Mouse (Mus musculus): ENCODE results near the gene Samm50. TPM values are rescaled to one million over a fixed set of nuclear protein-coding genes. Genes with fewer than 3 reads are reported as not detected.

Samm50 gene
- polyA plus RNA-seq, 1 experiment = 120 TPM

- Histone ChIP-seq H3K9me3 (replicated peaks; ENCODE audit: control insufficient read depth, insufficient read depth, low read length, poor library complexity, severe bottlenecking) (no peaks in the 10 kb centered on the region), H3K4me1 (ENCODE audit: control insufficient read depth, insufficient read depth, low read length) (peaks cover 2% of the 10 kb centered on the region), H3K36me3 (ENCODE audit: control insufficient read depth, insufficient read depth, low read length, poor library complexity, severe bottlenecking) (peaks cover 16% of the 10 kb centered on the region), H3K4me3 (ENCODE audit: low read depth, low read length) (no peak overlapping the region), H3K27ac (ENCODE audit: insufficient read depth, low read length) (no peak overlapping the region), H3K27me3 (ENCODE audit: control insufficient read depth, insufficient read depth, low read length, poor library complexity, severe bottlenecking) (no peaks in the 10 kb centered on the region), H3K9ac (ENCODE audit: low read depth, poor library complexity, severe bottlenecking) (no peak overlapping the region)
- TF ChIP-seq POLR2A (IDR thresholded peaks at IDR 0.05; ENCODE audit: insufficient read depth, low read length) (no peak), CTCF (IDR thresholded peaks at IDR 0.05; ENCODE audit: low read depth, low read length) (no peak), EP300 (IDR thresholded peaks at IDR 0.05; ENCODE audit: insufficient read depth, low read depth, low read length) (no peak)
Observed at GRCm38 (mm10) chr15:84212756-84213105, 20.7 kb downstream of the Samm50 start.

DNA sequence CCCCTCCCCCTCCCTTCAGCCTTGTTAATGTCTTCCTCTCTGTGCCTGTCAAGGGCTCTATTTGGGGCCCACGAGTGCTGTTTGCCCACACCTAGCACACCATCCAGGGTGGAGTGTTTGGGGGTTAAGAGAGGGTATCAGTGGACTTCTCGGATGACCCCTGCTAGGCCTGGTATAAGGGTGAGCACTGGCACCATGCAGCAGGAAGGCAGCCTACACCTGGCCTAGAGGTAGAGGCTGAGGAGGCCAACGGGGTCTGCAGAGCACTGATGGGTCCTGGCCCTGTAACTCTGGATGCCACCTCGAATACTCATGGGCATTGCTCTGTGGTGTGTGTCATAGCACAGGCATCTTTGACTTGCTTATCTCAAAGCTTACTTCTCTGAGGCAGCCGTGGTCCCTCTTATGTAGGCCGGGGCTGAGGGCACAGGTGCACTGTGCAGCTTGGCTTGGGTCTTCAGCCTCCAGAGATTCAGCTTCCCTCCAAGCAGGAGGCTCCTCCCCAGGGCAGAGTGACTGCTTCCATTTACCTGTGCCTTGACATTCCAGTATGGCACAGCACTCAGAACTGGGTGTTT is 21.2 kb downstream of the Samm50 start:
- Histone ChIP-seq H3K4me3 (ENCODE audit: low read depth, low read length) (no peak overlapping the region), H3K9ac (ENCODE audit: low read depth, poor library complexity, severe bottlenecking) (no peak overlapping the region), H3K27ac (ENCODE audit: insufficient read depth, low read length) (no peak overlapping the region), H3K9me3 (replicated peaks; ENCODE audit: control insufficient read depth, insufficient read depth, low read length, poor library complexity, severe bottlenecking) (no peaks in the 10 kb centered on the region), H3K36me3 (ENCODE audit: control insufficient read depth, insufficient read depth, low read length, poor library complexity, severe bottlenecking) (peaks cover 13% of the 10 kb centered on the region), H3K27me3 (ENCODE audit: control insufficient read depth, insufficient read depth, low read length, poor library complexity, severe bottlenecking) (no peaks in the 10 kb centered on the region), H3K4me1 (ENCODE audit: control insufficient read depth, insufficient read depth, low read length) (peaks cover 2% of the 10 kb centered on the region)
- TF ChIP-seq EP300 (IDR thresholded peaks at IDR 0.05; ENCODE audit: insufficient read depth, low read depth, low read length) = no peak
- no peak for TF ChIP-seq CTCF (IDR thresholded peaks at IDR 0.05; ENCODE audit: low read depth, low read length)
- no peak for TF ChIP-seq POLR2A (IDR thresholded peaks at IDR 0.05; ENCODE audit: insufficient read depth, low read length)

DNA sequence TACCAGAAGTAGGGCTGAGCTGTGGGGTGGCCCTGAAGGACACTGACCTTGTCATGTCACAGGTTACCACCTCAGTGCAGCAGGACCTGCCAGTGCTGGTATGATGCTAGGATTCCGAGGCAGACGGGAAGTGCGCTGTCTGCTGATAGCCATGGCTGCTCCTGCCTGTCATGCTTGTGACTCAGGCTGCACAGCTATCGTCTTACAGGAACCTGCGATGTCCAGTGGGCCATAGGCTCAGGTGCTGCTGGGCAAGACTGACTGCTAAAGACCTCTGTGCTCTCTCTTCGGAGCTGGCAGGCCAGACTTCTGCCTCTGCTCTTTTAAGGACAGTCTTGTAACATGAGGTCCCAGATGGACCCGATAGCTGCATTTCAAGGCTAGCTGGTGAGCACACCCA is 22.4 kb downstream of the Samm50 start:
- H3K4me3 ChIP-seq (ENCODE audit: low read depth, low read length) = no peak overlapping the region
- no peaks in the 10 kb centered on the region for H3K9me3 ChIP-seq (replicated peaks; ENCODE audit: control insufficient read depth, insufficient read depth, low read length, poor library complexity, severe bottlenecking)
- peaks cover 7% of the 10 kb centered on the region; the same call in 1 of the 2 replicates for H3K36me3 ChIP-seq (ENCODE audit: control insufficient read depth, insufficient read depth, low read length, poor library complexity, severe bottlenecking)
- H3K9ac ChIP-seq (ENCODE audit: low read depth, poor library complexity, severe bottlenecking) = no peak overlapping the region
- H3K27ac ChIP-seq (ENCODE audit: insufficient read depth, low read length) = no peak overlapping the region
- no peaks in the 10 kb centered on the region for H3K27me3 ChIP-seq (ENCODE audit: control insufficient read depth, insufficient read depth, low read length, poor library complexity, severe bottlenecking)
- H3K4me1 ChIP-seq (ENCODE audit: control insufficient read depth, insufficient read depth, low read length) = peaks cover 2% of the 10 kb centered on the region
- TF ChIP-seq EP300 (IDR thresholded peaks at IDR 0.05; ENCODE audit: insufficient read depth, low read depth, low read length) (no peak), POLR2A (IDR thresholded peaks at IDR 0.05; ENCODE audit: insufficient read depth, low read length) (no peak), CTCF (IDR thresholded peaks at IDR 0.05; ENCODE audit: low read depth, low read length) (no peak)

- Histone ChIP-seq H3K9me3 (replicated peaks; ENCODE audit: control insufficient read depth, insufficient read depth, low read length, poor library complexity, severe bottlenecking) (no peaks in the 10 kb centered on the region), H3K9ac (ENCODE audit: low read depth, poor library complexity, severe bottlenecking) (no peak overlapping the region), H3K27ac (ENCODE audit: insufficient read depth, low read length) (no peak overlapping the region), H3K4me3 (ENCODE audit: low read depth, low read length) (no peak overlapping the region), H3K27me3 (ENCODE audit: control insufficient read depth, insufficient read depth, low read length, poor library complexity, severe bottlenecking) (no peaks in the 10 kb centered on the region), H3K36me3 (ENCODE audit: control insufficient read depth, insufficient read depth, low read length, poor library complexity, severe bottlenecking) (peaks cover 4% of the 10 kb centered on the region; the same call in 1 of the 2 replicates), H3K4me1 (ENCODE audit: control insufficient read depth, insufficient read depth, low read length) (peaks cover 2% of the 10 kb centered on the region)
- TF ChIP-seq POLR2A (IDR thresholded peaks at IDR 0.05; ENCODE audit: insufficient read depth, low read length) (no peak), CTCF (IDR thresholded peaks at IDR 0.05; ENCODE audit: low read depth, low read length) (no peak), EP300 (IDR thresholded peaks at IDR 0.05; ENCODE audit: insufficient read depth, low read depth, low read length) (no peak)
Observed at GRCm38 (mm10) chr15:84215273-84215672, 23.2 kb downstream of the Samm50 start.

DNA sequence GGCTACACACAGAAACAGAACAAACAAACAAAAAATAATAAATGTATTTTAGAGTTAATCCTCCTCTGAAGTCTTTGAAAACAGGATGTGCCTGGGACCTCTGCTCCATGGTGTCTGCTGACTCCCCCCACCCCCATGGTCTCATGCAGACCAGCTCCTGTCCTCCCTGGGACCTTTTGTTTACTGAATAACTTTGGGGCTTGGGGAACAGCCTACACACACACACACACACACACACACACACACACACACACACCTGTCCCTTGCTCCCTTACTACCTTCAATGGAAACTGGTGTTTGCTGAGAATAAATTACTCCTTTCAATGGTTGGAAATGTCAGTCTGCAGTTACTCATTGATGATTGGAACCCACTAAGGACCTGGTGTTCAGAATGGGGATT is 24.0 kb downstream of the Samm50 start:
- Histone ChIP-seq H3K9me3 (replicated peaks; ENCODE audit: control insufficient read depth, insufficient read depth, low read length, poor library complexity, severe bottlenecking) (no peaks in the 10 kb centered on the region), H3K9ac (ENCODE audit: low read depth, poor library complexity, severe bottlenecking) (no peak overlapping the region), H3K27ac (ENCODE audit: insufficient read depth, low read length) (no peak overlapping the region), H3K27me3 (ENCODE audit: control insufficient read depth, insufficient read depth, low read length, poor library complexity, severe bottlenecking) (no peaks in the 10 kb centered on the region), H3K4me1 (ENCODE audit: control insufficient read depth, insufficient read depth, low read length) (peaks cover 2% of the 10 kb centered on the region), H3K36me3 (ENCODE audit: control insufficient read depth, insufficient read depth, low read length, poor library complexity, severe bottlenecking) (peaks cover 4% of the 10 kb centered on the region; the same call in 1 of the 2 replicates), H3K4me3 (ENCODE audit: low read depth, low read length) (no peak overlapping the region)
- no peak for TF ChIP-seq EP300 (IDR thresholded peaks at IDR 0.05; ENCODE audit: insufficient read depth, low read depth, low read length)
- TF ChIP-seq POLR2A (IDR thresholded peaks at IDR 0.05; ENCODE audit: insufficient read depth, low read length) = no peak
- TF ChIP-seq CTCF (IDR thresholded peaks at IDR 0.05; ENCODE audit: low read depth, low read length) = no peak

GRCm38 (mm10) chr15:84216461-84217084 is 24.5 kb downstream of the Samm50 start:
- no peak overlapping the region for H3K4me3 ChIP-seq (ENCODE audit: low read depth, low read length)
- TF ChIP-seq CTCF (IDR thresholded peaks at IDR 0.05; ENCODE audit: low read depth, low read length) (no peak), EP300 (IDR thresholded peaks at IDR 0.05; ENCODE audit: insufficient read depth, low read depth, low read length) (no peak), POLR2A (IDR thresholded peaks at IDR 0.05; ENCODE audit: insufficient read depth, low read length) (no peak)
- H3K9ac ChIP-seq (ENCODE audit: low read depth, poor library complexity, severe bottlenecking) = no peak overlapping the region
- H3K27ac ChIP-seq (ENCODE audit: insufficient read depth, low read length) = no peak overlapping the region
- peaks cover 4% of the 10 kb centered on the region; the same call in 1 of the 2 replicates for H3K36me3 ChIP-seq (ENCODE audit: control insufficient read depth, insufficient read depth, low read length, poor library complexity, severe bottlenecking)
- H3K4me1 ChIP-seq (ENCODE audit: control insufficient read depth, insufficient read depth, low read length) = peaks cover 2% of the 10 kb centered on the region
- no peaks in the 10 kb centered on the region for H3K9me3 ChIP-seq (replicated peaks; ENCODE audit: control insufficient read depth, insufficient read depth, low read length, poor library complexity, severe bottlenecking)
- no peaks in the 10 kb centered on the region for H3K27me3 ChIP-seq (ENCODE audit: control insufficient read depth, insufficient read depth, low read length, poor library complexity, severe bottlenecking)

Measured in ES-Bruce4 (cell line).